Mouse (Mus musculus): ENCODE data around the gene Abi2.

Gene Abi2

DNA sequence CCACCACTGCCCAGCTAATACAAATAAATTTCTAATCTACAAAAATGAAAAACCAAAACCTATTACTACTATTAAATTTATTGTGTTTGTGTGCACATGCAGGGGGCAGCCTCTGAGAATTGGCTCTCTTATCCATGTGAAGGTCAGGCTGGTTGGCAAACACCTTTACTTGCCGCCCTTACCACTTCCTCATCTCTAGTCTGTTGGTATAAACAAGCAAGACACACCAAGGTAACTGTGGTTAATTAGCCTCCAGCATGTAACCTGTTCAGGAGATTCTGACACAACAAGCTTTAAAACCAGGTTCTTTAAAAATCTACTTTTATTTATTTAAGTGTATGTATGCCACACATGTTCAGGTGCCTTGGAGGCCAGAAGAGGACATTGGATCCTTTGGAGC lies 73.5 kb downstream of the Abi2 start:
- in situ Hi-C loops (cut with MboI; ENCODE audit: unreplicated experiment in 2 of 2): no loop called here

DNA sequence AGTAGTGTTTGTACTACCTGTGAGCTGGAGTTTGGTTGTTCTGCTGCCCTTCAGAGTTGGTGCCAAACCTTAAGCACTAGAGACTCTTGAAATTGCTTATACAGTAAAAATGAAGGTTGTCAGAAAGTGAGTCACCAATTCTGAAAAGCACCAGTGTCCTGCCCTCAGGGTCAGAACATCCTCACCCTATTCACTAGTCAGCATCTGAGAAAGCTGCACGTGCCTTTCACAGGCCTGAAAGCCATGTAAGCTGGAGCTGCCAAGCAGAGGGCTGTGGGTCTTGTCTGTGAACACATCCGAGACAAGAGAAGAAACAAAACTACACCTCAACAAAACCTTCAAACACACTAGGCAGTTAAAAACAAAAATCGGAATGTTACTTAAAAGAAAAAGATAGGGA lies 76.2 kb downstream of the Abi2 start:
- in situ Hi-C loops (cut with MboI; ENCODE audit: unreplicated experiment in 2 of 2): no loop called here

DNA sequence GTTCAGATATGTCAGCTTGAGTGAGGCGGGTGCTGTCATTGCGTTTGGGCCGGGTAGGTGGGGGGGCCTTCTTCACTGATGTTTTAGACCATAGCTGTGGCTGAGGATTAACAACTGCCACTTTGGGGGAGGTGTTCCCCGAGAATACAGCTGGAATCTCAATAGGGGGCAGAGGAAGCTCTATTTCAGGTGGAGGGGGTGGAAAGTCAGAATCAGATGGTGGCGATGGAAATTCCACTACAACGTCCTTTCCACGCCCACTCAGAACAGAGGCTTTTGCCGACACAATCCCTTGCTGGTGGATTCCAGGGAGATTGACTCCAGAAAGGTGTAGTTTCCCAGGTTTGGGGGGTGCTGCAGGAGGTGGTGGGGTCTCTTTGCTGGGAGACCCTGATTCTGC lies 79.2 kb downstream of the Abi2 start:
- in situ Hi-C loops (cut with MboI; ENCODE audit: unreplicated experiment in 2 of 2): no loop called here

DNA sequence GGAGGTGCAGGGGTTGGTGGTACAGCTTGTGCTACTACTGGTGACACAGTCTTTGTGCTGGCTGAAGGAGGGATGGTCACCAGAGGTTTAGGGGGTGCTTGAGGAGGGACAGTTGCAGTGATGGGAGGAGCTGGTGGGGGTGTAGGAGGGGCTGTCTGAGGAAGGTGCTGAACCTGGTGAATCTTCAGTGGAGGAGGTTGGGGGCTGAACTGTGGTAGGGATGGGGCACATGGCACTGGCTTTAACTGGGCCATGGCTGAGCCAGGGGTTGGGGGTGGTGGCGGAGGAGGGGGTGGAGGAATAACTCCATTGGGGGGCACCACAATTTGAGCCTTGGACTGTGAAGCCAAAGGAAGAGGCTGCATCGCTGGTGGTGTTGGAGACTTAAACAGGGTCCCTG lies 80.2 kb downstream of the Abi2 start:
- in situ Hi-C loops (cut with MboI; ENCODE audit: unreplicated experiment in 2 of 2): no loop called here

DNA sequence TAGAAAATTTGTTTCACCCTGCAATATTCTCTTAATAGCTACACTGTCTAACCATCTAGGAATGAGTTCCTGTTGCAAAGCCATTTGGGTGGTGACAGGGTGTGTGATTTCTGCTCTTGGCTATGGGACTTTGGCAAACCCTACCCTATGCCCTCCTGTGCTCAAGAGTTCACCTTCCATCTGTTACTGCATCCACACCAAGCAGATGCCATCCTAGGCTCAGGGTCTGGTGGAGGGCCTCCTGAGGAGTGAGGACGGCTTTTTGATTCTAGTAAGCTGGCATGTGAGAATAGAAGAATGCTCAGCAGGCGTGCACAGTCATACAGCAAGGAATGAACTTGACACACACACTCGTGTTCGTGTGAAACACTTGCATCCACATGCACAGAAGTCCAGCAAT lies 81.1 kb downstream of the Abi2 start:
- in situ Hi-C loops (cut with MboI; ENCODE audit: unreplicated experiment in 2 of 2): no loop called here

DNA sequence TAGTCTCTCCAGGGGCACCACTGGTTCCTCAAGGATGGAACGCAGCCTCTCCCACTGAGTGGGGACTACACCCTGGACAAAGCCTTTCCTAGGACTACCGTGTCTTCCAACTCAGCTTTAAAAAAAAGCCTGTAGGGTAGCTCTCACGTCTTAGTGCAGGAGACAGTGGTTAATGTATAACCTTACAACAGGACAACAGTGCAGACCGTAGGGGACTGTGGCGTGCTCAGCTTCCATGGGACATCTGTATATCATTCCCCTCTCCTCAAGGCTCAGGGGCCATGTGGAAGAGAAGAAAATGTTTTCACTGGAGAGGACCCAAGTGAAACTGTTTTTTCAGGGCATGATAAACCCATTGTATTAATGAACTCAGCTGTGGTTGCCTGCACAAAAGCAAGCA lies 83.0 kb downstream of the Abi2 start:
- in situ Hi-C loops (cut with MboI; ENCODE audit: unreplicated experiment in 2 of 2): no loop called here

DNA sequence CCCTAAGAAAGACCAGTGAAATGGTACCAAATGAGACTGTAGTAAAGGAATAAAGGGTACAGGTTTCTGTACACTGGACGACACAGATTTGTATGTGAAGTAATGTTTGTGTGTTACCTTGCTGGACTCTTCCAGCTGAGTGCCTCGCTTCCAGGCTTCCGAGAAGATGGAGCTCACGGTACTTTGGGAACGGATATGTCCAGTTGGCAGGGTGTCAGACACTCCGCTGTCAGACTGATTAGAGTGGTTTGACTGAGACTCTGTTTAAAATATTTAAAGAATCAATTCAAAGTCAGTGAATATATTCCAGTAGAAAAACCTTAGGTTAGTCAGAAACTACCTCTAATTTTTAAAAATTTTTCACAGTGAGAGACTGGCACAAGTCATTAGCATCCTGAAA lies 84.0 kb downstream of the Abi2 start:
- in situ Hi-C loops (cut with MboI; ENCODE audit: unreplicated experiment in 2 of 2): no loop called here

DNA sequence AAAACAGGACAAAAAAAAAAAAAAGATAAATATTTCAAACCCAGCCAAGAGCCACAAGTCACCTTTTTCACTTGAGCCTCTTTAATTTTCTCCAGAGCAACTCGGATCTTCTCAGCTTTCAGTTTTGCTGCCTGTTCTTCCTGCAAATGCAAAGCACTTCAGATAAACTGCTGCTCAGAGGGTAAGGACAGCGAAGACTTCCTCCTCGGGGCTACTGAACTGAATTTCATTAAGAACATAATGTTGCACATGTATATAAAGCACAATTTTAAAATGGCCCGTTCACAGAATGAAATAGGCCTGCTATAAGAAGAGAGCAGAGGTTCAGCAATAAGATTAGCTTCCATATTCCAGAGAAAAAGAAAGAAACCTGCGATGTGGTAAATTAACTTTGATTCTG lies 94.0 kb downstream of the Abi2 start:
- in situ Hi-C loops (cut with MboI; ENCODE audit: unreplicated experiment in 2 of 2): no loop called here

DNA sequence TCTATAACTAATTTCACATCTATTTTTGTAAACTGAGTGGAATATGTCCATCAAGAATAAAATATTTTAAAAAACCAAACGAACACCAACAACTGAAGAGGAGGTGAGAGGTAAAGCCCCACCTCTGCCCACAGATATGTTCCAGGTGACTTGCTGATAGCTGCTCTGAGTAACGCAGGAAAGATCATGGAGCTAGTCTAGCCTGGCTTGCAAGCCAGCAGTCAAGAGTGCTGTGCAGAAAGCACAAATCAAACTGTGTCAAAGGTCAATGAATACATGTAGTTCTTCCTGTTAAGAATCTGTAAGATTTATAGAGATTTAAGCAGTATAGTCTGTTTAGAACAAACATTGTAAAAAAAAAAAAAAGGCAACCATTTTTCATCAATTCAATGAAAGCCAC lies 101.2 kb downstream of the Abi2 start:
- in situ Hi-C loops (cut with MboI; ENCODE audit: unreplicated experiment in 2 of 2): no loop called here

DNA sequence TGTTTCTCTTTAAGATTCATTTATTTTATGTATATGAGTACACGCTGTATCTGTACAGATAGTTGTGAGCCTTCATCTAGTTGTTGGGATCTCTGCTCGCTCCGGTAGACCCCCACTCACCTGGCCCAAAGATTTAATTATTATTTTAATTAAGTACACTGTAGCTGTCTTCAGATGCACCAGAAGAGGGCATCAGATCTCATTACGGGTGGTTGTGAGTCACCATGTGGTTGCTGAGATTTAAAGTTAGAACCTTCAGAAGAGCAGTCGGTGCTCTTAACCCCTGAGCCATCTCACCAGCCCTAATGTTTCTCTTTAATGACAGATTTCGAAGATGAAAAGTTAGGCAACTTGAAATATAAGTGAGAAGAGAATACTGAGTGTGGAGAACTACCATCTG lies 120.7 kb downstream of the Abi2 start:
- in situ Hi-C loops (cut with MboI; ENCODE audit: unreplicated experiment in 2 of 2): loop anchor here (5.0 to 25.0 kb wide), 6 partner anchors 332 to 655 kb away; no protein-coding TSS in a partner anchor

DNA sequence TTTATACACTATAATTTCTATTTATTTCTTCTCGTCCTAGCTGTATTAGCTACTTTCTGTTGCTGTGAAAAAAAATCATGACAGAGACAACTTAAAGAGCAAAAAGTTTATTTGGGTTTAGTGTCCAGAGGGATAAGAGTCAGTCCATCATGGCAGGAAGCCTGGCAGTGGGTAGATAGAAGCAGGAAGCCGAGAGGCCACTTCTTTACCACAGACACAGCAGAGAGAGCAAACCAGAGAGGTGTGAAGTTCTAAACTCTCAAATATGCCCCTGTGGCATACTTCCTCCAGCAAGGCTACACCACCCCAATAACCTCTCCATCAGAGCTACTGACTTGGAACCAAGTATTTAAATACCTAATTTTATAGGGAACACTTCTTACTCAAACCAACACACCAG lies 121.2 kb downstream of the Abi2 start:
- in situ Hi-C loops (cut with MboI; ENCODE audit: unreplicated experiment in 2 of 2): loop anchor here (5.0 to 25.0 kb wide), 6 partner anchors 332 to 656 kb away; no protein-coding TSS in a partner anchor

Data from v-Abl transformed pro-B cells (cell line).